Mouse (Mus musculus) regulatory T cell (primary cell): ENCODE data around the gene Higd2a.

Source experiments
- in situ Hi-C: fragments of 300-600 bp; cut with MboI, MseI; formaldehyde crosslinking; loops from one replicate; pipeline ENCODE4 v1.15.1; 2025; ENCODE audit warnings: high pct_unique_total_duplicates

The Higd2a gene

GRCm38 (mm10) chr13:54616998-54617397, 27.0 kb downstream of the Higd2a start:
- in situ Hi-C loops: no loop called here

GRCm38 (mm10) chr13:54621155-54621932, 31.3 kb downstream of the Higd2a start, which contains the start of gene Faf2:
Gene Faf2, plus strand, starts transcription at chr13:54621784.
- in situ Hi-C loops: loop anchor here (5.0 kb wide), 1 partner anchor 71 kb away; the partner anchor contains the start of gene Rnf44

GRCm38 (mm10) chr13:54621960-54622521, 32.0 kb downstream of the Higd2a start:
- in situ Hi-C loops: loop anchor here (5.0 kb wide), 1 partner anchor 70 kb away; the partner anchor contains the start of gene Rnf44

- in situ Hi-C loops: no loop called here
These were observed 39.1 kb downstream of the Higd2a start for GRCm38 (mm10) chr13:54629128-54629527.

- in situ Hi-C loops: no loop called here
These were observed 42.8 kb downstream of the Higd2a start for GRCm38 (mm10) chr13:54632731-54633277.

GRCm38 (mm10) chr13:54635011-54635410, 45.0 kb downstream of the Higd2a start:
- in situ Hi-C loops: no loop called here
